Mouse (Mus musculus) CD4-positive, CD25-positive, alpha-beta regulatory T cell, adult 4 months (primary cell): Measurements from ENCODE around the gene Ccdc8. TPM values are rescaled to one million over a fixed set of nuclear protein-coding genes. Genes with fewer than 3 reads are reported as not detected.
A peak's percentile ranks its signal among the peaks of the same experiment; 100 is the strongest.

Experiments used
- ATAC-seq: one replicate; pipeline ENCODE4 v1.8.0; 2017
- polyA plus RNA-seq, 2 experiments: library from polyadenylated mRNA; unstranded; fragments of 100-300 nt; shearing (Covaris generic); gene quantifications; one replicate each; pipeline ENCODE4 v1.2.1; 2017

The Ccdc8 gene
- polyA plus RNA-seq, 2 experiments from 2014 or later, result 0.20 TPM; not detected in 1

DNA sequence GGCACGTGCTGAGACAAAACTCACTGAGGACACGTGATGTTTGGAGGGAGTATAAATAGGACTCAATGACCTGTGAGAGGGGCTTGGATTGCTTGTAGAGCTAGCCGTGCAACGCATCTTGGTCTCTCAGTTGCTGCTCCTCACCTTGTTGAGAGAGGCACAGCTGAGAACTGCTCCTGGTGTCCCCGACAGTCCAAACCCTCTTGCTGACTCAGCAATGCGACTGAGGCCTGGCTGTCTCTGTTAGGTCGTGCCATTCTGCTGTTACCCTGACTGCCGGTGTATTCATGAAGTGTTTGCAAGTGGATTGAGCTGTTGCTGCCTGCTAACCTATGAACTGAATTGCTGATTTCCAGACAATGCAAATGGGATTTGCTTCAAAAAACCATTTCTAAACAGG is 16.2 kb upstream of the Ccdc8 start:
- no peak for ATAC-seq

DNA sequence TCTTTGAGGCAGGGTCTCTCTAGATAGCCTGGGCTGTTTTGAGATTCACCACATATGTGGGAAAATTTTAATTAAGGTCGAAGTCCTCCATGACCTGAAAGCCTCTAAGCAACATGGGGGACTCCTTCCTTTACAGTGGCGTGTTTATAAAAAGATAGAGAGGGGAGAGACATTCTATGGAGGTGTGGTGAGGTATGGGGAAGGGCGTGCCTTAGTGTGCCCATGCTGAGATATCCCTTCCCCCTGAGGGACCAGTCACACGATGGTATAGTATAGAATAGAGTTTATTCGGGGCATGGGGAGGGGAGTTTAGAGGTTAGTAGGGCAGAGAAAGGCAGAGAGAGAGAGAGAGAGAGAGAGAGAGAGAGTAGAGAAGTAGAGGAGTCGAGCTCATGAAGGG is 14.3 kb upstream of the Ccdc8 start:
- no peak for ATAC-seq

DNA sequence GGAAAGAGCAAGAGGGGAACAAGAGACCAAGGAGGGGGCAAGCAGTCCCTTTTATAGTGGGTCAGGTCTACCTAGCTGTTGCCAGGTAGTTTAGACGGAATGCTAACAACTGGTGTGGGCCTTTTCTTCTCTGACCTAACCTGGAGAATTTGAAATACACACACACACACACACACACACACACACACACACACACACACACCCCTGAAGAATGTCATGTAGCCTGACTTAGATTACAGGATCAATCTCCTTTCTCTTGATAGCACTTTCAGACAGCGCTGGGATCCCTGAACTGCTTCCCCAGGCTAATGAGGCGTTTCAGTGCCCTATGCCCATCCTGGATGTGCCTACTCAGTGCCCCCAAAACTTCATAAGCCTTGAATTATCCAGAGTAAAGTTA is 13.9 kb upstream of the Ccdc8 start:
- ATAC-seq, result no peak

DNA sequence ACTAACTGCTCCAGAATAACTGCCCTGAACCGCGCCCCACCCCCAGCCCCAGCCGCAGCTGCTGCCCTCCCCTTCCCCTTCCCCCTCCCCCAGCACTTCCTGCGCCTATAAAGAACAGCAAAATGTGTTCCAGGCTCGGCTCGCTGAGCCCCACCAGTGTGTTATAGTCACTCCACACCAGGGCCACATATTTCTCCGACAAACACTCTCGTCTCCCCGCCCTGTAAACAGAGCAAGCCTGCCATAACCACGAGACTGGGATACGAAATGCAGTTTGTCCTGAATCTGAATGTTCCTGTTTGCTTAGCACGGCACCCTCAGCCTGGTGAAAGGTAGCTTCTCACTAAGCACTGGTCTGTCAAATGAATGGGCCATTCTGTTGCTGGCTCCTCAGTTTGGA is 12.2 kb upstream of the Ccdc8 start:
- ATAC-seq, result peak; percentile 42

DNA sequence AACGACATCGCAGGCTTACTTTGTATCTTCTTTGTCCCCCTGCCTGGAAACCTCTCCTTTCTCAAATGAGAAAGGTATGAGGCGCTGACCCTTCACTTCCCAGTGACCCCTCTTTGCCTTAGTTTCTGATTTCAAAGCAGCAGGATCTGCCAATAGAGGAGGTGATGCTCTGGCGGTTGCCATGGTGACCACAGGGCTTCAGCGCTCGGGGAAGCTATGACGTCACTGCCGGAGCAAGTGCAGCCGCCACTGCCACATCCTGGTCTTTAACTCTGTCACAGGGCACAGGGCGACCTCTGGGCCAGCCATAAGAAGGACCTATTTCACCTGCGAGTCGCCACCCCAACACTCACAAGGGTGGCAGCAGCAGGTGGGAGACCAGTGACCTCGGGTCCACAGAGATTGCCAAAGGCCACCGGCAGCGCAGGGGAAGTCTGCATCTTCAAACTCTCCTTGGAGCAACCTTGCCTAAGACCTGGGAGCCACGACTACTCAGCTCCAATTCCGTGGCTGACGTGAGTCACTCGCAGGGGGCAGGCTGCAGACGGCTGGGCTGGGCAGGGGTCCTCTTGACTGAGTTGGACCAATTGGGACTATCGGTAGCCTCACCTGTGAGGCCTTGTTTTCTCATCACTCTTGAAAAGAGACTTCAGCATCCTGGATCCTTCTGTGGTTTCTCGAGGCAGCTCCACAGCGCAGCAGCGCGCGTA is 9.5 kb upstream of the Ccdc8 start, which contains the start of gene Gm42372:
Gene Gm42372, plus strand, starts transcription at position 228 of the 710 bp plus-strand sequence.
- ATAC-seq, result peak; percentile 95

DNA sequence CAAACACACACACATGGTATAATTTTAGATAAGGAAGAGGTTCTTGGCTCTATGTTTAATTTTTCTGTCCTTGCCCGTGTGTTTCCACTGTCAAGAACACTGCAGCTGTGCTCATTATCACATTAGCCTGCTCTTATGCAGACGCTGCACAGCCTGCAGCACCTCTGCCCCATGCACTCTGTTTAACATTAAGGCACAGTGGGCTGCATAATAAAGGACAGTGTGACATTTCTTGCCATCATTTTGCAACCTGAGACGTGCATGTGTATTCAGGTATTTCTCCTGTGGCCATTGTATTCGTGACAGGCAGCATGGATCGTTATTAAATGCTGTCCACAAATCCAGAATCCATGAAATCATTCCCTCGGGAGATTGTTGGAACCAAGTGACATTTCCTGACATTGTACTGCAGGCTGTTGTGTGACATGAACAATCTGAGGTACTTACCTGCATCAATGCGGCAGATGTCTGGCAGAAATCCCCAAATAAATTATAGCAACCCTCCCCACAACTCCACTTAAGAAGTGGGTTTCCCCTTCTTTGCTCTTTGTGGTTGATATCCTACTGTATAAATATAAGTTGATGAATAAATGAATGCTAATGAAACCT is 4.9 kb upstream of the Ccdc8 start:
- ATAC-seq, result peak; percentile 15

DNA sequence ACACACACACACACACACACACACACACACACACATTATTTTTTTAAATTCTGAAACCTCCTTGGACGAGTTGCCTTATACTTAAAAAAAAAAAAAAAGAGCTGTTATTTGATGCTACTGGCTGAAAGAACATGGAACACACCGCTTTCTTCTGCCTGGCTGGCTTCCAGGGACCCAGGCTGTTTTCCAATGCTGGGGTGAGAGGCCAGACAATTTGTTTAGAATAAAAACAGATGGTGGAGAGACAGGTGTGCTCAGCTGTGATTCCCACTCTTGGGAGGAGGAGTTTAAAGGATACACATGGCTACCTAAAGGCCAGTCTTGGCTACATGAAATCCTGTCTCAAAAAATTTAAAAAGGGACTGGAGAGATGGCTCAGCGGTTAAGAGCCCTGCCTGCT is 4.1 kb upstream of the Ccdc8 start:
- no peak for ATAC-seq

DNA sequence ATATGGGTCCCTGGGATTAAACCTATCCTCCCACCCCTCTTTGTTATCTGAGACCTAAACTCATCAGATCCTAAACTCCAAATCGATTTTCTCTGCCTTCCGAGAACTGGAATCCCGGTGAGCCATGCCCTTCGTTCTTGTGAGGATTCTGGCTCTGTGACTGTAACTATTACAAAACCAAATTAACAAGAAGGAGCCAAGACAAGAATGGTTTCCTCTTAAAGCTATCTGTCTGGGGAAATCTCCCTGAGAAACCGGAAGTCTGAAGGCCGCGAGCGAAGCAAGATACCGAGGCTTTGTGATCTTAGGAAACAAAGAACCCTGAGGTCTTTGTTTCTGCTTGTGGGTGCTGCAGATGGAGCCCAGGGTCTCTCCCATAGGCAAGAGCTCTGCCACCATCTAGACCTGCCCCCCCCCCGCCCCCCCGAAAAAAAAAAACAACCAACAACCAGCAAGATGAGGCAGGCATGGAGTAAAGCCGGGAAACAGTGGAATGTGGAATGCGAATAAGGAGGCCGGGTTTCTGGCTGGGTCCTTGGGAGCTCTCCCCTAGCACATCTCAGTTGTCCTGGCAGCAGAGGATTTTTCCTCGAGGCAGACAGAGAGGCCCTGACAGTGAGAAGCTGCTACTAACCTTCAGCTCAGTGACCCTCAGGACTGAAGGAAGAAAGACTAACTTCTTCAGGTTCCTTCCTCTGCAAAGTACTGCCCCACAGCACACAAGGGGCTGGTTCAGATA is 2.3 kb upstream of the Ccdc8 start:
- ATAC-seq, result peak; percentile 86

DNA sequence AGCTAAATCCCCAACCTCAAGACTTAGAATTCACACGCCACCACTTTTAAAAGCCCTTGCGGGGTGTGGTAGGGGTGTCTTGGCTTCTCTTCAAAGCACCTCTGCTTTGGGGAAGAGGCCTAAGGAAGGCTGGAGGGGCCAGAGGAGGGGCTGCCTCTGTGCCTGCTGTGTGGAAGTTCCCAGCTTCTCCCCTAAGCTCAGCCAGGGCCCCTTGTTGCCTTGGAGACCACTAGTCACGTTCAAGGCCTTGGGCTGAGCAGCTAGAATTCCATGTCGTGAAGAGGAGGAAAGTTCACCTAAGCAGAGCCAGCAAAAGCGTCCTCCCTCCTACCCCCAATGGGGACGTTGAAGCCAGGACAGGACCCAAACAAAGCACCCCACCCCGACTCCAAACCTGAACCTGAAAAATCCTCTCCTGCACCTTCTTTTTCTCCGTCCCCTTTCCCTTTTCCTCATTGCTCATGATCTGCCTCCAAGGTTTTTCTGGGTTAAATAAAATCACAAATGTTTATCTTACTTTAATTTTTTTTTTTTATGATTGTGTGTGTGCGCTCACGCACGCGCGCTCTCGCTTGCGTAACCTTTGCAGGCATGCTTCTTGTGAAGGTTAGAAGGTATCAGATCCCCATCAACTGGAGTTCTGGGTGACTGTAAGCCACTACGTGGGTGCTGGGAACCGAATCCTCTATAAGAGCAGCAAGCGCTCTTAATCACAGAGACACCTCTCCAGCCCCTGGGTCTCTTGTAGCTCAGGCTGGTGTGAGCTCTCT is 642 bp upstream of the Ccdc8 start:
- ATAC-seq, result no peak

DNA sequence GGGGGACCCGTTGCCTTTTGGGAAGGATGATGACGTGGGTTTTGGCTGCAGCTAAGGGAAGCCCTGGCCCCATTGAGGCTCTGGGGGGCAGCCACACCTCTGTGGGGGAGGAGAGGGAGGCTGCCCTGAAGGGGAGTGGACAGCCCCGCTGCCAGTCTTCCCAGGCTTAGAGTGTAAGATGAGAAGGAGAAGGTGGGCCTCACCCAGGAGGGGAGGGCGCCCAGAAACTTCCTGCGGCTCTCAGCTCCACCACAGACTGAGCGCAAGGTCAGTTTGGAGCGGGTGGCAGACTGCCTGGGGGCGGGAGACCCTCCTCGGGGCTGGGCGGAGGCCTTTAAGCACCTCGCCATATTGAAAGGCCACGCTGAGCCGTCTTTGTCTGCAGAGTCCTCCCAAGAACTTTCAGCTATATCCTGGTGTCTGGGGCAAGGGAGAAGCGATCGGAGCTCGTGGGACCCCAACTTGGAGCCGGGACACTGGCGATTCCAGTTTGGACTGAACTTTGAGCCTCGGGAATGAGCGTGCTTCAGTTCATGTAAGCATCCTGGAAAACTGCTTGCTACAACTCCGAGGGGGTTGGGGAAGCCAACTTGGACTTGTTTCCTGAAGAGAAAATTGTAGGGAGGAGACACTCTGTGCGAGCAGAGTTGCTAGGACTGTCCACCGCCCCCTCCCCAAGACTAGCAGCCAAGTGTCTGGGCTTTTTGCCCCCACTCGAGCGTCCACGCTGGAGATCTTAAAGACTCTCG is 1.3 kb downstream of the Ccdc8 start:
- no peak for ATAC-seq

DNA sequence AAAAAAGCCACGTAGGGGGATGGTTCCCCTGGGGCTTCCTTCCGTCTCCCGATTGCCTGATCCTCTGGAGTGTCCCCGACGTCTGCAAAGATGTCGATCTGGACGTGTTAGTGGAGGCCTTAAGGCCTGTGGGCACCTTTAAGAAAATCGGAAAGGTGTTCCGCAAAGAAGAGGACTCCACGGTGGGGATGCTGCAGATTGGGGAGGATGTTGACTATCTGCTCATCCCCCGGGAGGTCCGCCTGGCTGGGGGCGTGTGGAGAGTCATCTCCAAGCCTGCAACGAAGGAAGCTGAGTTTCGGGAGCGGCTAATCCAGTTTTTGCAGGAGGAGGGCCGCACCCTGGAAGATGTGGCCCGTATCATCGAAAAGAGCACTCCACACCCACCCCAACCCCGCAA is 1.9 kb downstream of the Ccdc8 start:
- no peak for ATAC-seq

DNA sequence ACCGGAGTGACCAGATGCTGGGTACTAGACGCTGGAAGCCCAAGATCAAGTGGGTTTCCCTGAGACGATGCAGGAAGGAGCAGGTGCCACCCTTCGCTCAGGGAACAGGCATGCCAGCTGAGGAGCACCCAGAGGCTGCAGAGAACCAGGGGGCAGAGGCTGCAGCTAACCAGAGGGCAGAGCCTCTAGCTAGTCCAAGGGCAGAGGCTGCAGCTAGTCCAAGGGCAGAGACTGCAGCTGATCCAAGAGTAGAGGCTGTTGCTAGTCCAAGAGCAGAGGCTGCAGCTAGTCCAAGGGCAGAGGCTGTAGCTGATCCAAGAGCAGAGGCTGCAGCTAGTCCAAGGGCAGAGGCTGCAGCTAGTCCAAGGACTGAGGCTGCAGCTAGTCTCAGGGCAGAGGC is 2.8 kb downstream of the Ccdc8 start:
- no peak for ATAC-seq

DNA sequence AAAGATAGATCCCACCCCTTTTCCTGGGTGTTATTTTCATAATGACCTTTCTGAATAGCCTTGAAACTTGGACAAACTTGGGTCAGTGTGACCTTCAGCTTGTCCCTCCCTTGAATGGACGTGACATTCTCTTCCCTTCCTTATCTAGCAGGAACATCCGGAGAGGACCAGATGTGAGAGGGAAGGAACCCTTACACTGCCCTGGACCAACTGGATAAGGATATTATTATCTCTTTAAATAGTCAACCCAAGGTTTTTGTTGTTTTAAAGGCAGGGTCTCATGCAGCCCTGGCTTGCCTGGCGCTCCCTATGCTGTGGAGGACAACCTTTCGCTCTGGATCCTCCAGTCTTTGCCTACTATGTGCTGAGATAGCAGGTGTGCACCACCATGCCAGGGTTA is 6.7 kb downstream of the Ccdc8 start:
- no peak for ATAC-seq

DNA sequence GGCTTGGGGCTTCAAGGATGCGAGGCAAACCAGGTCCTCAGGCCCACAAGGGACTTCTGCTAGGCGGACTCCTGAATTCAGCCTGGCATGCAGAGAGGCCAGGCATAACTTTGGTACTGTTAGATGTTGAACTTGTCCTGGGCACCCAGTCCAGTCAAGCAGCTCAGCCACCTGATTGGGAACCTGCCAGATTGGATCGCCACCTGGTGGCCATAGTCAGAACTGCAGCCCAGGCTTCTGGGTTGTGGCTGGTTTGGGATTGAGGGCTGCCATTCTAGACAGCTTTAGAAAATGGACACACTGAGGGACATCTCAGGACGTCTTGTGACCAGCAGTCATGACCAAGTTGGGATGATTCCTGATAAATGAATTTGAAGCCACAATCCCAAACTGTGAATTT is 7.1 kb downstream of the Ccdc8 start:
- peak; percentile 48 for ATAC-seq

DNA sequence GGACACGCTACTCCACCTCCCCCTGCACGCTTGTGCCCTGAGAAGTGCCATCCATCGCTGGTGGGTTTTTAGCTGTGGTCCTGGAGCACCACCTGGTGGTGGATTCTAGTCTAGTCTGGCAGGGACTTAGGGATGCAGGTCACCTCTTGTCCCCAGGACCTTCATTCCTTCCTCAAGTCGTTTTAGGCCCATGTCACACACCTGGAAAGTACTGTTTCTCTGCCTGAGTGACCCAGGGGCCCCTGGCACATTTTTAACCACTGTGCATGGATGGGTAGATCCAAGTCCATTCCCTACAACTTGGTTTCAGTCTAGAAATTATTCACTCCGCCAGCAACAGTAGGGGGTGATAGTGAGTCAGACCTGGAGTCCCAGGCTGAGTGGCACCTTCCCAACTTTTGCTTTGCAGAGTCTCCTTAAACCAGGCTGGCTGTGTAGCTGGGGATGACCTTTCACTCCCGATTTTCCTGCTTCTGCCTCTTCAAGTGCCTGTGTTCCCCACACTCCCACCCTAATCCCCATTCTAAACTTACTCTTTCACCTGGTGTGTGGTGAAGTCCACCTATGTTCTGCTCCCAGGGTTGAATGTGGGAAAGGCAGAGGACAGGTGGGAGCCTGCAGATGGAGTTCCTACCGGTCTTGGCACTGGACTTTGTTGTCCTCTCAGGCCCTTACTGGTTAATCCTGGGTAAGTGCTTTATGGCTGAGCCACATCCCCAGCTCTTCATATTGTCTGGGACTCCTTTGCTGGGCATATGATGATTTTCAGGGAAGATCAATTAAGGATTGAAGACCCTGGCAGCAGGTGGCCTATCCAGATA is 10.1 kb downstream of the Ccdc8 start:
- peak; percentile 88 for ATAC-seq

DNA sequence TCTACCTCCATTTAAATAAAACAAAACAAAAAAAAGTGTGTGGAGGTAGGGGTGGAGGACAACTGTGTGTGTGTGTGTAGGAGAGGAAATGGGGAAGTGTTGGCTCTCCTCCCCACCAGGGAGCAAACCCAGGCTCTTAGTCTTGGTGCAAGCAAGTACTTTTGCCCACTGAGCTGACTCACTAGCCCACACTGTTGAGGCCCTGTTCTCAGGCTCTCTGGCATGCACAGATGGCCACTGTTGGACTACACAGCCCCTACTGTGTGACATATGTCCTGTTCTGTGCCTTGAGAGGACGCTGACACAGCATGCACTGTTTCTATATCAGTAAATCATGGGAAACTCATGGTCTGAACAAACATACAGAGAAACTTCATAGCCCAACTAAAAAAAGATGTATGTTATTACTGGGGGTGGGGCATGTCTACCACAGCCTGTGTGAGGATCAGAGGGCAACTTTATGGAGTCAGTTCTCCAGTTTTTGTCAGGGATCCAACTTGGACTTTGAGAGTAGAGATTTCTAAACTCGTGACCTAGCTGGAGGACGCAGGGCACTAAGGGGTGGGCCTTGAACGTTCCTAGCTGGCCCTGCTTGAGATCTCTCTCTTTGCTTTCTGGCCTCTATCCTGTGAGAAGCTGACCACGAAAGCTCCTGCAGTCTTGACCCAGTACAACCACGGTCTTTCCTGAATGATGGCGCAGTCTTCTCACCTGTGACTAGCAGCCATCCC is 10.9 kb downstream of the Ccdc8 start:
- ATAC-seq, result no peak

DNA sequence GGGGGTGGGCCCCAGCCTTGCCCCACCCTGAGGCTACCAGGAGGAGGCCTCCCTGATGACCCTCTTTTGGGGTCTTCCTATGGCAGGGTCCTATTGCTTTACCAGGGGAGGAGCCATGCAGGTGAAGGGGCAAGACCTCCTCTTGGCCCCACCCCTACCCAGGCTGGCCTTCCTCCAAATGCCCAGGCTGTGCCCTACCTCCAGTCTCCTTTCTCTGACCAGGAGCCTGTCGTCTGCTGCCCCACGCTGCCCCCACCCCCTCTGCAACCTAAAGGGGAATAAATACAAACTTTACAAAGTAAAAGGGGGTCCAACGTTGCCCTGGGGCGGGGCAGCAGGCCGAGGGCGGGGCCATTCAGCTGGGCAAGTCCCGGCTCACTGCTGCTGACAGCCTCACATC is 12.2 kb downstream of the Ccdc8 start:
- ATAC-seq, result no peak

DNA sequence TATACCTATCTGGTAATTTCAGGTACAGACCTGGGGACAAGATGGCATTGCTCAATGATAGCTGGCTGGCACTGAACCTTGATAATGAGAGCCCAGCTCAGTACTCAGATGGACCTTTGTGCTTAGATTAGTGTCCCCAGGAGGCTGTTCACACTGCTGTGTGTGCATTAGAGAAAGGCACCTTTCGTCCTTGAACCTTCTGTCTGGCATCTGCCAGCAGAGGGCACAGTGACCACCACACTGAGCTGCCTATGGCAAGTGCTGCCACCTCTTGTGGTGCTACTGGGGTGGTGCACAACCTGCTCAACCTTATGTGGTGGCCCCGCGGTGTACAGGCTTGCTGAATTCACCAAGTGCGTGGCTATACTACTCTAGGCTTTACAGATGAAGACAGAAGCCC is 14.8 kb downstream of the Ccdc8 start:
- peak; percentile 36 for ATAC-seq

DNA sequence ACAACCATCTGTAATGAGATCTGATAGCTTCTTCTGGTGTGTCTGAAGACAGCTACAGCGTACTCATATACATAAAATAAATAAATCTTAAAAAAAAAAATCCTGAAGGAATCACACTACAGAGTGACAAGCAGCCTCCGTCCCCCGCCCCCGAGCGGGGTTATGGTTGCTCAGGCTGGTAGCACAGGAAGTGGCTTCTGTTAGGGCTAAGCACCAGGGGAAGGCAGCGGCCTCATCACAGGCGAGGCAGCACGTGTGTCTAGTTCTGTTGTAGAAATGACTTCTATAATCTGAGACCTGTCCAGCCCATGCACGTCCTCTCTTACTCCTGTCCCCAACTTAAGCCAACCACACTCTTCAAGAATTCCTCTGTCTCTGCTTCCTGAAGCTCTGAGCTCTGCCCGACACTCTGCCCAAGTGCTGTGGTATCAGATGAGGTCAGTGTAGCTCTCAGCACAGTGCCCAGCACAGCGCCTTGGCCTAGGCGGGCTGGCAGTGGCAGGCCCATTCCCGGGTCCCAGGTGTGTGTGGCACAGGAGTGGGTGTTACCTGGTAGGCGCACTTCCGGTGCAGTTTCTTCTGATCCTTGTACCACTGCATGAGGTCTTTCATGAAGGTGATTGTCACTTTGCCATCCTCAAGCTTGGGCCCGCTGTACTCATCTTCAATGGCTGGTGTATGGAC is 17.0 kb downstream of the Ccdc8 start:
- peak; percentile 89 for ATAC-seq

DNA sequence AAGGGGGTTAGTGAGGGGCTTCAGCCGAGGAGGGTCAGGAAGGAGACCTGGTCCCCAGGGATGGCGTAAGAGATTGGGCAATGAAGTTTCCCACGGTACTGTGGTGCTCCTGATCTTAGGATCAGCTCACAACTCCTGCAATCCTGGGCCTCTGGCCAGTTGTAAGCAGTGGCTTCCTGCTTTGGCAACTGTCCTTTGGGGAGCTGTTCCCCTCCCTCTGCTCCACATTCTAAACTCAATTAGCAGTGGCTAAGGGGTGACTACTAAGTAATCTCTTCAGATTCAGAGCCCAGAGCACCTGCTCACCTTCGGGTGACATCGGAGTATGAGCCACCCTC is 17.5 kb downstream of the Ccdc8 start:
- ATAC-seq, result no peak
